Mouse (Mus musculus): Measurements from ENCODE around the gene Gpld1.

The Gpld1 gene

DNA sequence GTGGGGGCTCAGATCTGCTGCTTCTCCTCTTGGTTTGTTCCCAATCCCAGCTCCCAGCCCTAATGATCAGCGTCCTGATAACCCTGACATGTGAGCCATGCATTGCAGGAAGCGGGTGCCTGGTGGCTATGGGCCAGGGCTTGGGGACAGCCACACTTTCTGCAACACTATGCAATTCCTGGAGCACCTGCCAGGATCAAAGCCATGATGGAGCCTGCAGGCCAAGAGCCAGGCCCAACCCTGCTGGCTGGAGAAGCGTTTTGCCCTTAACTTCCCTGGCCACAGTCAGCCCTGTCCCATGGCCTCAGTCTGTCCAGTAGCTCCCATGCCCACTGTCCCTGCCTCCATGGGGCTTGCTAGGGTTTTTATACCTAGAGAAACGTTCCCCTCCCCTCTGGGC is 79.4 kb downstream of the Gpld1 start:
- no peak for DNase-seq (ENCODE audit: low read depth)

DNA sequence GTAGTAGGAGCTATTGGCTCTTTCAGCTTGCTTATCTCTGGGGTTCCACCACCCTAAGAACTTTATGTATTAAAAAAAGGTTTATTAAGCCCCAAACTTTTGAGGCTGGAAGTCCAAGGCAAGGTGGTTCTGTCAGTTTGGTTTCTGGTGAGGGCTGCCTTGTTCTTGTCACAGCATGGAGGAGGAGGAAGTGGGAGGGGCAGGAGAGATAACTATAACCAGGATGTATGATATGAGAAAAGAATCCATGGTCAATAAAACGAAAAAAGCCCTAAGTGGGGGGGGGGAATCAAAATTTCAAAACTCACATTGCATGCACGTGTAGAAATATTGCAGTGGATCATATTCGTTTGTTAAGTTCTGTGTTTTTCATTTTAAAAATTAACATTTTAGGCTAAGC is 80.2 kb downstream of the Gpld1 start:
- no peak for DNase-seq (ENCODE audit: low read depth)

DNA sequence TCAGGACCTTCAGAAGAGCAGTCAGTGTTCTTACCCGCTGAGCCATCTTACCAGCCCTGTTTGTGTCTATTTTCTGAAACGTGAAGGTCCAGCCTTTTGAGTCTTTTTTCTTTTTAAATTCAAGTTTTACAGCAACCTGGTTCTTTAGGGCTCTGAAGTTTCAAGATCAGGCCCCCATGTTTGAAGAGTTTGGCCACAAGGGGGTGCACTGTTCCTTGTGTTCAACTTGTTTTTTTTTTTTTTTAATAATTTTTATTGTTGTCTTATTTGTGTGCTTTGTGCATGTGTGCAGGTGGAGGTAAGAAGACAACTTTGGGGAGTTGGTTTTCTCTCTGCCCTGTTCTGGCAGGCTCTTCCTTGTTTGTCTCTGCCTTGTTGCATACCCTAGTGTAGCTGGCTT is 81.7 kb downstream of the Gpld1 start:
- DNase-seq (ENCODE audit: low read depth): peak; percentile 77

DNA sequence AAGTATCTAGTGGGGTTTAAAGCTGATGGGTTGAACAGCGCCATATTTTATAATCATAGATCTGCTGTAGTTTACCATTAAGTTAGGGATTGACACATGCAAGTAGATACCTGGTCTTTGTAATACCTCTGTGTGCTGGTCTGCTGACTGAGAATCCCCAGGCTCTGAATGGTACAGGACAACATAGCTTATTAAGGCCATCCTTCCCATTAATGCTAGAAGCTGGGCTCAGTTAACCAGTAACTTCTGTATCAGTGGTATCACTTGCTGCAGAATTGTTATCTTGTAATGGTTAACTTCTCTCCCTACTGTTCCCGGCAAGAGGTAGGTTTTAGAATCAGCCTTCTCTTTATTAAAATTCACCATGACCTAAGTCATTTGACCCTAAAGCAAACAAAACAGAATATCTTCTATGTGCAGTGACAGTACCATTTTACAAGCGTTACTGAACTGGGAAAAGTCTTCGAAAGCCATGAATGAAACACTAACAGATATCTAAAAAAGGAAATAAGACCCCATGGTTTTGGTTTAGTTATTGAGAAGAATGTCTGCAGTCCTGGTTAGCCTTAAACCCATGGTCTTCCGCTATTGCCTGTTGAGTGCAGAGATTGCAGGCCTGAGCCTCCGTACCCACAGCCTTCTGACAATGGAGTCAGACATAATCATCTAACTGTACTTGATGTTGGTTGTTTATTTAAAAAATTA is 83.6 kb downstream of the Gpld1 start:
- DNase-seq (ENCODE audit: low read depth): no peak

DNA sequence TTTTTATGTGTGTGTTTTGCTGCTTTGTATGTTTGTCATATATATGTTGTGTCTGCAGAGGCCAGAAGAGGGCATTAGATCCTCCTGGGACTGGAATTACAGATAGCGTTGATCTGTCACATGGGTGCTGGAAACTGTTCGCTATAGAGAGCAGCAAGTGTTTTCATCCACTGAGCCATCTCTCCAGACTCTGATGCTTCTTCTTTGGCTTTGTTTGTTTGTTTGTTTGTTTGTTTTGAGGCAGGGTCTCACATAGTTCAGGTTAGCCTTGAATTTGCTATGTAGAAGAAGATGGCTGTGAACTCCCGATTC is 84.1 kb downstream of the Gpld1 start:
- no peak for DNase-seq (ENCODE audit: low read depth)

DNA sequence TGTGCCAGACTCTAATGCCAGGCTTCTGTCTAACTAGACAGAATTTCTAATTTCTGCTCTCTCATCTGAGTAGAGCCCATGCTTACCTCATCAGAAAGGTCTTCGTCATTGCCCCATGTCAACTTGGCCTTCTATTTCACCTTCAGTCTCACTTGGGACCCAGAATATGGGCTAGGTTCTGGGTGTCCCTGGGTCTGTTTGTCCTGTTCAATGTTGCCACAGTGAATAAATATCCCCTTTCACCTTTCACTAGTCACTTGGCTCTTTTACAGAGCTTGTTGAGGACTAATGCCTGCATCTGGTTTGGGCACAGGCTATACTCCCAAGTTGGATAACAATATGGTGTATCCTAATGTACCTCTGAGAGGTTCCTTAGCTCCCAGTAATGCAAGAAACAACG is 96.5 kb downstream of the Gpld1 start:
- DNase-seq (ENCODE audit: low read depth): no peak
